Mouse (Mus musculus): ENCODE data around the gene Taz. TPM values are rescaled to one million over a fixed set of nuclear protein-coding genes. Genes with fewer than 3 reads are reported as not detected.
A peak's percentile ranks its signal among the peaks of the same experiment; 100 is the strongest.

The Taz gene
- polyA plus RNA-seq (2014; fragmentation: Nextera tagmentation; extraction: Ambion mirVana), result 54.1 and 54.3 TPM in 2 replicates

- Histone ChIP-seq H3K4me1 (ENCODE audit: insufficient read depth) (no peaks in the 10 kb centered on the region), H3K4me2 (peak within 1 kb of the TSS; percentile 77), H3K4me3 (ENCODE audit: low read depth, low read length) (peak within 1 kb of the TSS; percentile 55), H3K27ac (ENCODE audit: low read depth) (peak within 1 kb of the TSS; percentile 89), H3K36me3 (ENCODE audit: insufficient read depth) (peaks cover 4% of the 10 kb centered on the region; the same call in 1 of the 2 replicates), H3K9ac (peak within 1 kb of the TSS; percentile 65), H3K27me3 (ENCODE audit: insufficient read depth, low read length) (no peaks in the 10 kb centered on the region), H3K9me3 (ENCODE audit: low read depth, low read length) (no peaks in the 10 kb centered on the region)
- TF ChIP-seq CTCF (IDR thresholded peaks at IDR 0.05; ENCODE audit: low read depth), result no peak; the same call in 1 of the 2 replicates
- DNase-seq (peak; percentile 85), ATAC-seq (ENCODE audit: insufficient read depth) (peak; percentile 95)
- WGBS, result 6% methylated on average over 16 of the region's 16 CpGs
Measured at GRCm38 (mm10) chrX:74281732-74282394, at the start of gene Taz, which contains the start of gene Dnase1l1. Taz (plus strand) TSS chrX:74281912. Dnase1l1 (minus strand) TSS chrX:74282337.

- Histone ChIP-seq H3K4me2 (no peak overlapping the region), H3K9ac (no peak overlapping the region), H3K27me3 (ENCODE audit: insufficient read depth, low read length) (no peaks in the 10 kb centered on the region), H3K36me3 (ENCODE audit: insufficient read depth) (peaks cover 96% of the 10 kb centered on the region), H3K4me3 (ENCODE audit: low read depth, low read length) (no peak overlapping the region), H3K4me1 (ENCODE audit: insufficient read depth) (no peaks in the 10 kb centered on the region), H3K9me3 (ENCODE audit: low read depth, low read length) (no peaks in the 10 kb centered on the region), H3K27ac (ENCODE audit: low read depth) (no peak overlapping the region)
- DNase-seq, result no peak
- WGBS, result 87% methylated on average over 5 of the region's 5 CpGs
- ATAC-seq (ENCODE audit: insufficient read depth), result no peak
- TF ChIP-seq CTCF (IDR thresholded peaks at IDR 0.05; ENCODE audit: low read depth), result no peak
Measured at GRCm38 (mm10) chrX:74233196-74233595, 48.5 kb upstream of the Taz start.

DNA sequence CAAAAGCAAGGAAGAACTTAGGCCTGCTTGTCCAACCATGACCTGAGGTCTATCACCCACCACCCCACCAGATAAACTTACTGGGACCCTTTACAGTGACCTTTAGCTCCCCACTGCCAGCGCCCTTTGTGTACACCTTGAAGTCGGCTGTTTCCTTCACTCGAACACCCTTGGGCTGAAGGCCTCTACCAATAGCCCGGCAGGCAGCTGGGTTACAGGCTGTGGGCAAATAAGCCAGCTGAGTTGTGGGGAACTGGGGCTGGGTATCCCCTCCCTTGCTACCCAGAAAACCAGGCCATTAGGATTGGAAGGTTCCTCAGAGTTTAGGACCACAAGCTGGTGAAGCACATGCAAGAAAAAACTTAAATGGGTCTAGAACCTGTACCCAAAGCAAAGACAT lies 41.4 kb upstream of the Taz start:
- Histone ChIP-seq H3K4me2 (no peak overlapping the region), H3K4me3 (ENCODE audit: low read depth, low read length) (no peak overlapping the region), H3K4me1 (ENCODE audit: insufficient read depth) (no peaks in the 10 kb centered on the region), H3K36me3 (ENCODE audit: insufficient read depth) (peaks cover 83% of the 10 kb centered on the region), H3K9ac (no peak overlapping the region), H3K27ac (ENCODE audit: low read depth) (no peak overlapping the region), H3K9me3 (ENCODE audit: low read depth, low read length) (no peaks in the 10 kb centered on the region), H3K27me3 (ENCODE audit: insufficient read depth, low read length) (no peaks in the 10 kb centered on the region)
- ATAC-seq (ENCODE audit: insufficient read depth) (no peak), DNase-seq (no peak)
- 92% methylated on average over 4 of the region's 4 CpGs for WGBS
- no peak for TF ChIP-seq CTCF (IDR thresholded peaks at IDR 0.05; ENCODE audit: low read depth)

GRCm38 (mm10) chrX:74243396-74243795 lies 38.3 kb upstream of the Taz start:
- H3K9ac ChIP-seq, result peak overlapping the region; percentile 39
- TF ChIP-seq CTCF (IDR thresholded peaks at IDR 0.05; ENCODE audit: low read depth), result no peak
- ATAC-seq (ENCODE audit: insufficient read depth), result no peak
- DNase-seq, result peak; percentile 53
- peaks cover 57% of the 10 kb centered on the region for H3K36me3 ChIP-seq (ENCODE audit: insufficient read depth)
- peak overlapping the region; percentile 49 for H3K4me3 ChIP-seq (ENCODE audit: low read depth, low read length)
- no peaks in the 10 kb centered on the region for H3K4me1 ChIP-seq (ENCODE audit: insufficient read depth)
- H3K27ac ChIP-seq (ENCODE audit: low read depth), result no peak overlapping the region; the same call in 1 of the 2 replicates
- H3K27me3 ChIP-seq (ENCODE audit: insufficient read depth, low read length), result no peaks in the 10 kb centered on the region
- peak overlapping the region; percentile 68 for H3K4me2 ChIP-seq
- WGBS, result 64% methylated on average over 2 of the region's 2 CpGs
- H3K9me3 ChIP-seq (ENCODE audit: low read depth, low read length), result no peaks in the 10 kb centered on the region

DNA sequence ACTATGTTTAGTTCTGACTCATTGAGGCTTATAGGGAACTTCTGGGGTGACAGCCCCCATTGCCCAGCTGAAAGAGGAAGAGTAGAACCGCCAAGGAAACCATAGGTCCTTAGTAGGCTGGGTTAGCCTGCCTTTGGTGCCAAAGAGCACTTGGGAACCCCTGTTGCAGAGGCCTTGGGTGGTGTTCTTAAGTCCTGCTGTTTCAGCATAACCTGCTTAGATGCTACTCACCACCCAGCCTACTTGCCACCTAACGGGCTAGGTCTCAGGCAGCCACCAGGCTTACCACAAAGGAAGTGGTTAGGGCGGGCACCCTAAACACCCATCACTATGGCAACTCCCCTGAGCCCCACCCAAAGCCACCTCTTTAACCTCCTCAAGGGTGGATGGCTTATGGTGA lies 37.9 kb upstream of the Taz start:
- peak overlapping the region; percentile 39 for H3K9ac ChIP-seq
- 48% methylated on average over 3 of the region's 3 CpGs for WGBS
- H3K27ac ChIP-seq (ENCODE audit: low read depth), result peak overlapping the region; percentile 68
- H3K36me3 ChIP-seq (ENCODE audit: insufficient read depth), result peaks cover 53% of the 10 kb centered on the region
- no peaks in the 10 kb centered on the region for H3K4me1 ChIP-seq (ENCODE audit: insufficient read depth)
- ATAC-seq (ENCODE audit: insufficient read depth), result no peak
- H3K4me3 ChIP-seq (ENCODE audit: low read depth, low read length), result peak overlapping the region; percentile 49
- peak overlapping the region; percentile 68 for H3K4me2 ChIP-seq
- no peak for TF ChIP-seq CTCF (IDR thresholded peaks at IDR 0.05; ENCODE audit: low read depth)
- no peak for DNase-seq
- no peaks in the 10 kb centered on the region for H3K9me3 ChIP-seq (ENCODE audit: low read depth, low read length)
- H3K27me3 ChIP-seq (ENCODE audit: insufficient read depth, low read length), result no peaks in the 10 kb centered on the region

- no peak for TF ChIP-seq CTCF (IDR thresholded peaks at IDR 0.05; ENCODE audit: low read depth)
- Histone ChIP-seq H3K9me3 (ENCODE audit: low read depth, low read length) (no peaks in the 10 kb centered on the region), H3K9ac (peak overlapping the region; percentile 82), H3K4me2 (peak overlapping the region; percentile 68), H3K4me3 (ENCODE audit: low read depth, low read length) (peak overlapping the region; percentile 49), H3K27ac (ENCODE audit: low read depth) (peak overlapping the region; percentile 96), H3K27me3 (ENCODE audit: insufficient read depth, low read length) (no peaks in the 10 kb centered on the region), H3K36me3 (ENCODE audit: insufficient read depth) (peaks cover 44% of the 10 kb centered on the region), H3K4me1 (ENCODE audit: insufficient read depth) (no peaks in the 10 kb centered on the region)
- WGBS, result 8% methylated on average over 3 of the region's 3 CpGs
- ATAC-seq (ENCODE audit: insufficient read depth) (peak; percentile 67), DNase-seq (peak; percentile 84)
Measured at GRCm38 (mm10) chrX:74244614-74245083, 37.1 kb upstream of the Taz start.

- peak overlapping the region; percentile 96 for H3K27ac ChIP-seq (ENCODE audit: low read depth)
Measured at GRCm38 (mm10) chrX:74245107-74245506, 36.6 kb upstream of the Taz start.

More at GRCm38 (mm10) chrX:74245107-74245506, 36.6 kb upstream of the Taz start:
- WGBS, result 14% methylated on average over 1 of the region's 1 CpGs
- Histone ChIP-seq H3K4me1 (ENCODE audit: insufficient read depth) (no peaks in the 10 kb centered on the region), H3K36me3 (ENCODE audit: insufficient read depth) (peaks cover 40% of the 10 kb centered on the region), H3K27me3 (ENCODE audit: insufficient read depth, low read length) (no peaks in the 10 kb centered on the region), H3K9ac (peak overlapping the region; percentile 82), H3K4me2 (peak overlapping the region; percentile 68), H3K4me3 (ENCODE audit: low read depth, low read length) (peak overlapping the region; percentile 49), H3K9me3 (ENCODE audit: low read depth, low read length) (no peaks in the 10 kb centered on the region)
- DNase-seq (no peak), ATAC-seq (ENCODE audit: insufficient read depth) (no peak)
- no peak for TF ChIP-seq CTCF (IDR thresholded peaks at IDR 0.05; ENCODE audit: low read depth)

Measured in lung, embryonic 14.5 days (tissue).